Mouse (Mus musculus) midbrain, embryonic 11.5 days (tissue): ENCODE measurements around the gene Fam20a. TPM values are rescaled to one million over a fixed set of nuclear protein-coding genes. Genes with fewer than 3 reads are reported as not detected.

Experiments used
- ATAC-seq: fragments of 200-750 bp; cut with Nextera tagmentation; 2 replicates; pipeline ENCODE4 v1.8.0; 2017; ENCODE audit warnings: moderate TSS enrichment, moderate library complexity; ENCODE audit not compliant: low FRiP score
- DNase-seq: peaks from one replicate; pipeline ENCODE4 v3.0.0; 2015; ENCODE audit warnings: low spot score; ENCODE audit errors: missing footprints
- H3K27ac ChIP-seq: fragments of 300-500 bp; sonication (generic); 2 replicates; pipeline ENCODE4 v1.5.1; 2014; ENCODE audit warnings: low read depth, low read length
- H3K27me3 ChIP-seq: fragments of 300-500 bp; sonication (generic); 2 replicates; pipeline ENCODE4 v1.6.1; 2014; ENCODE audit warnings: mild to moderate bottlenecking, low read length, moderate library complexity, mixed read lengths; ENCODE audit not compliant: control insufficient read depth, insufficient read depth
- H3K36me3 ChIP-seq: fragments of 300-500 bp; sonication (generic); 2 replicates; pipeline ENCODE4 v1.6.1; 2014; ENCODE audit warnings: mild to moderate bottlenecking, low read length, moderate library complexity, mixed read lengths; ENCODE audit not compliant: control insufficient read depth, insufficient read depth
- H3K4me1 ChIP-seq: fragments of 300-500 bp; sonication (generic); 2 replicates; pipeline ENCODE4 v1.6.1; 2014; ENCODE audit warnings: low read length; ENCODE audit not compliant: control insufficient read depth, insufficient read depth
- H3K4me2 ChIP-seq: fragments of 300-500 bp; sonication (generic); 2 replicates; pipeline ENCODE4 v1.6.1; 2014; ENCODE audit warnings: mild to moderate bottlenecking, moderate library complexity
- H3K4me3 ChIP-seq: fragments of 300-500 bp; sonication (generic); 2 replicates; pipeline ENCODE4 v1.5.1; 2014; ENCODE audit warnings: low read depth, low read length
- H3K9ac ChIP-seq: fragments of 300-500 bp; sonication (generic); 2 replicates; pipeline ENCODE4 v1.6.1; 2014; ENCODE audit warnings: low read length
- H3K9me3 ChIP-seq: fragments of 300-500 bp; sonication (generic); 2 replicates; pipeline ENCODE4 v1.6.1; 2016; ENCODE audit warnings: low read length; ENCODE audit not compliant: control insufficient read depth
- WGBS: fragments of 180-500 bp; shearing (Covaris S2); extraction: QIAGEN DNeasy Blood & Tissue Kit; methylation state at CpG from one replicate; pipeline ENCODE4 v1.1.7; 2014; 5-methylcytosine and 5-hydroxymethylcytosine counted together
- polyA plus RNA-seq: library from polyadenylated mRNA; unstranded; fragments of >200 nt; fragmentation: Nextera tagmentation; extraction: Ambion mirVana; gene quantifications from 2 replicates; pipeline ENCODE4 v1.2.1, GENCODE M21; 2014

The Fam20a gene
- 1.9 and 2.7 TPM in 2 replicates for polyA plus RNA-seq

- ATAC-seq (peak; percentile 78), DNase-seq (peak; percentile 94)
- peak within 1 kb of the TSS; percentile 92 for H3K4me2 ChIP-seq
- H3K27me3 ChIP-seq = peaks cover 22% of the 10 kb centered on the region
- WGBS = 1% methylated on average over 31 of the region's 31 CpGs
- peak within 1 kb of the TSS; percentile 41 for H3K4me3 ChIP-seq
- peak within 1 kb of the TSS; percentile 40 for H3K9ac ChIP-seq
- no peaks in the 10 kb centered on the region for H3K9me3 ChIP-seq
- H3K4me1 ChIP-seq = peaks cover 2% of the 10 kb centered on the region; the same call in 1 of the 2 replicates
- H3K27ac ChIP-seq = no peak within 1 kb of the TSS
- H3K36me3 ChIP-seq = no peaks in the 10 kb centered on the region
Observed at GRCm38 (mm10) chr11:109721781-109722446, at the start of gene Fam20a. TSS of gene Fam20a (minus strand) at chr11:109722279.

DNA sequence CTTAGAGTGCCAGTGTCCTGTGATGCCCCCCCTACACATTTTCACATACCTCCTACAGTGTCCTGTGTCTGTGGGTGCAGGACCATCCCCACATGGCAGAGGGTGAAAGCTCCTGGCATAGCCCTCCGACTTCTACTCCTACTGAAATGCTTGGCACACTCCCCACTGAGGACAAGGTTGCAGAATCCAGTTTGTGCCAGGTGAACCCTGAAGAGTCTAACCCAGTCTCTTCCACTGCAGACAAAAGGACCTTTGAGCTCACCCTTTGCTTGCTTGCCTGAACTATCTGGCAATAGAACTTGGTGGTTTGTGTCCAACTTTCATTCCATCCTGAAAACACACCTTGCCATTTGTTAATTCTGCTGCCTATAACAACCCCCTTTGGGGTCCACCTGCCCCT, 49.3 kb upstream of the Fam20a start:
- no peak overlapping the region for H3K27ac ChIP-seq
- DNase-seq (peak; percentile 57), ATAC-seq (no peak)
- H3K4me1 ChIP-seq = no peaks in the 10 kb centered on the region
- H3K9me3 ChIP-seq = no peaks in the 10 kb centered on the region; the same call in 1 of the 2 replicates
- 100% methylated on average over 1 of the region's 1 CpGs for WGBS
- H3K4me3 ChIP-seq = no peak overlapping the region
- H3K9ac ChIP-seq = no peak overlapping the region
- H3K4me2 ChIP-seq = no peak overlapping the region
- no peaks in the 10 kb centered on the region for H3K36me3 ChIP-seq
- H3K27me3 ChIP-seq = no peaks in the 10 kb centered on the region

DNA sequence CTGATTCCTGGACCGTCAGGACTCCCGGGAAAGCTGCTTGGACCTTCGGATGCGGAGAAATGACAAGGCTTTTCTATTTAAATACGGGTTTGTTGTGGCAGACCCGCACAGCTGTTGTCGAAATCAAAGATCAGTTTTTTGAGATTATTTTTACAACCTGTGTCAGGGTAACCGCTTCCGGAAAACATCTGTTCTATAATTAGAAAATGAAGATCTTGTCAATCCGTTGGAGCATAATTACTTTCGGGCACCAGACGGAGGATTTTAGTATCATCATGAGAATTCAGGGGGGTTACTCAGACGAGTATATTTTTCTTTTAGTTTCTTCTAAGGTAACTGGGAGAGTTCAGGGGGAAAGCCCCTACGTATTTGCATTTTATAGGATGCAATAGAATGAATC, 48.1 kb upstream of the Fam20a start:
- no peaks in the 10 kb centered on the region; the same call in 1 of the 2 replicates for H3K9me3 ChIP-seq
- no peak overlapping the region for H3K4me2 ChIP-seq
- no peak overlapping the region for H3K4me3 ChIP-seq
- no peak for ATAC-seq
- H3K36me3 ChIP-seq = no peaks in the 10 kb centered on the region
- H3K27me3 ChIP-seq = no peaks in the 10 kb centered on the region
- no peak for DNase-seq
- no peaks in the 10 kb centered on the region for H3K4me1 ChIP-seq
- H3K27ac ChIP-seq = no peak overlapping the region
- H3K9ac ChIP-seq = no peak overlapping the region
- 90% methylated on average over 14 of the region's 14 CpGs for WGBS

DNA sequence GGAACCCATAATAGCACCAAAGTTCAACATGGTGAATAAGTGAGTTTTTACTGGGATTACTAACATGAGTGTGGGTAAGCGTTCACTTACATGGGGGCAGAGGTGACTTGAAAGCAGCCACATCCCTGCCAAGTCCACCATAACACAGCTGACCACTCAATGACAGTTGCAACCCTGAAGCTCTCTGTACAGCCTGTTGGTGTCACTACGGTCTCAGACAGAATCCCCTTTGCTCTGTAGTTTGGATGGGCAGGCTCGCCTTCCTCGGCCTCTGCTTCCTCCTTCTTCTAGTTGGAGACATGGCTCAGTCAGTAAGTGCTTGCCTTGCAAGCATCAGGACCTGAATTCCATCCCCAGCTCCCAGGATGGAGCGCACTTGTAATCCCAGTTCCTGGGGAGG, 47.0 kb upstream of the Fam20a start:
- no peaks in the 10 kb centered on the region for H3K27me3 ChIP-seq
- no peak overlapping the region for H3K4me3 ChIP-seq
- no peak overlapping the region for H3K4me2 ChIP-seq
- ATAC-seq (no peak), DNase-seq (no peak)
- no peak overlapping the region for H3K9ac ChIP-seq
- H3K4me1 ChIP-seq = no peaks in the 10 kb centered on the region
- no peak overlapping the region for H3K27ac ChIP-seq
- H3K9me3 ChIP-seq = no peaks in the 10 kb centered on the region
- H3K36me3 ChIP-seq = no peaks in the 10 kb centered on the region
- WGBS = 87% methylated on average over 5 of the region's 5 CpGs

- Histone ChIP-seq H3K4me3 (no peak overlapping the region), H3K4me1 (no peaks in the 10 kb centered on the region), H3K36me3 (no peaks in the 10 kb centered on the region), H3K9ac (no peak overlapping the region), H3K4me2 (no peak overlapping the region), H3K9me3 (no peaks in the 10 kb centered on the region), H3K27ac (no peak overlapping the region), H3K27me3 (no peaks in the 10 kb centered on the region)
- no peak for DNase-seq
- 88% methylated on average over 7 of the region's 7 CpGs for WGBS
- ATAC-seq = no peak
Observed at GRCm38 (mm10) chr11:109760063-109760462, 38.0 kb upstream of the Fam20a start.

DNA sequence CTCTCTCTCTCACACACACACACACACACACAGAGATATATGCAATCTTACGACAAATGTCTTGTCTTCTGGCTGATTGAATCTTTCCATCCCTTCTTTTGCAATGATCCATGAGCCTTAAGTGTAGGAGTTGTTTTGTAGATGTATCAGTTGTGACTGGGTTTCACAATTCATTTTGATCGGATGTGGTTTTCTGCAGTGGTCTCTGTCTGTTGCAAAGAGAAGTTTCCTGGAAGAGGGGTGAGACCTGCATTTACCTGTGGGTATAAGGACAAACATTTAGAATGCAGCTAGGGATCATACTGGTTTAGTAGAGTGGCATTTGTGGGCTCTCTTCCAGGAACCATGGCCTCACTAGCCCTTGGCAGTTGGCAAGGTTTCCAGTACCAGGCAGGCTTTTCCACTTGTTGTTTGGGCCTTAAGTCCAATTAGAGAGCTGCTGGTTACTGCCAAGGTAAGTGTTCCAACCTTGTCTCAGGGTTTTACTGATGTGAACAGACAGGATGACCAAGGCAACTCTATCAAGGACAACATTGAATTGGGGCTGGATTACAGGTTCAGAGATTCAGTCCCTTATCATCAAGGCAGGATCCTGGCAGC, 36.6 kb upstream of the Fam20a start:
- H3K36me3 ChIP-seq = no peaks in the 10 kb centered on the region
- 84% methylated on average over 2 of the region's 2 CpGs for WGBS
- H3K4me2 ChIP-seq = no peak overlapping the region
- ATAC-seq (no peak), DNase-seq (no peak)
- no peaks in the 10 kb centered on the region for H3K27me3 ChIP-seq
- H3K4me1 ChIP-seq = no peaks in the 10 kb centered on the region
- no peaks in the 10 kb centered on the region for H3K9me3 ChIP-seq
- no peak overlapping the region for H3K27ac ChIP-seq
- no peak overlapping the region for H3K9ac ChIP-seq
- H3K4me3 ChIP-seq = no peak overlapping the region

GRCm38 (mm10) chr11:109754105-109754602, 32.1 kb upstream of the Fam20a start:
- H3K36me3 ChIP-seq = no peaks in the 10 kb centered on the region
- no peak overlapping the region for H3K4me2 ChIP-seq
- H3K9me3 ChIP-seq = no peaks in the 10 kb centered on the region
- DNase-seq (no peak), ATAC-seq (no peak)
- peaks cover 8% of the 10 kb centered on the region for H3K4me1 ChIP-seq
- 82% methylated on average over 7 of the region's 7 CpGs for WGBS
- no peaks in the 10 kb centered on the region for H3K27me3 ChIP-seq
- H3K4me3 ChIP-seq = no peak overlapping the region
- H3K9ac ChIP-seq = no peak overlapping the region
- no peak overlapping the region for H3K27ac ChIP-seq

- Histone ChIP-seq H3K9ac (no peak overlapping the region), H3K4me3 (no peak overlapping the region), H3K27ac (no peak overlapping the region), H3K27me3 (no peaks in the 10 kb centered on the region), H3K9me3 (no peaks in the 10 kb centered on the region), H3K4me1 (peaks cover 8% of the 10 kb centered on the region), H3K4me2 (no peak overlapping the region), H3K36me3 (no peaks in the 10 kb centered on the region)
- 44% methylated on average over 12 of the region's 12 CpGs for WGBS
- DNase-seq = no peak
- ATAC-seq = 0 out of 2 replicates have a peak, but pooled peaks have one; percentile 50
Observed at GRCm38 (mm10) chr11:109751636-109752603, 29.8 kb upstream of the Fam20a start.
